Mouse (Mus musculus) C2C12 (cell line): ENCODE measurements around the gene Osbpl8.

Experiments used
- CEBPB ChIP-seq: IDR thresholded peaks from one replicate; pipeline ENCODE4 v1.6.1; 2011; ENCODE audit warnings: low read depth, mild to moderate bottlenecking, control low read depth, moderate library complexity
- CTCF ChIP-seq: IDR thresholded peaks from one replicate; pipeline ENCODE4 v1.5.1; 2011; ENCODE audit not compliant: control insufficient read depth, insufficient read depth, insufficient read length
- MAX ChIP-seq: IDR thresholded peaks from one replicate; pipeline ENCODE4 v1.6.1; 2011; ENCODE audit warnings: mild to moderate bottlenecking, control low read depth
- MYOD1 ChIP-seq: IDR thresholded peaks from one replicate; pipeline ENCODE4 v1.6.1; 2011; ENCODE audit warnings: low read depth; ENCODE audit not compliant: control insufficient read depth, insufficient read length
- MYOG ChIP-seq: IDR thresholded peaks from one replicate; pipeline ENCODE4 v1.6.1; 2011; ENCODE audit not compliant: control insufficient read depth, insufficient read length; ENCODE audit errors: extremely low read depth
- USF1 ChIP-seq: IDR thresholded peaks from one replicate; pipeline ENCODE4 v1.6.1; 2011; ENCODE audit warnings: low read depth, mild to moderate bottlenecking, control low read depth, moderate library complexity

- TF ChIP-seq USF1 (no peak), CTCF (no peak), CEBPB (no peak), MAX (no peak), MYOG (no peak), MYOD1 (no peak)
Observed at GRCm38 (mm10) chr10:111258256-111258655, 93.7 kb downstream of the Osbpl8 start.
